Mouse (Mus musculus) layer of hippocampus, postnatal 25 days (tissue): ENCODE results near the gene Wdr62. TPM values are rescaled to one million over a fixed set of nuclear protein-coding genes. Genes with fewer than 3 reads are reported as not detected.

Experiments used
- DNase-seq, 2 experiments: peaks; one replicate each; pipeline ENCODE4 v3.0.0; 2022; ENCODE audit warnings: mixed read lengths in 2 of 2, low spot score in 1 of 2; ENCODE audit errors: extremely low spot score in 1 of 2
- total RNA-seq, 2 experiments: library from RNA; stranded (reverse); gene quantifications; 2 replicates each; pipeline ENCODE4 v1.2.3; 2021

The Wdr62 gene
- total RNA-seq, 2 experiments from 2014 or later: 1.4 to 1.7 TPM

- DNase-seq: peak; percentile 77 to 78
Measured at GRCm38 (mm10) chr7:30308076-30309005, 28.1 kb upstream of the Wdr62 start, which contains the start of gene Alkbh6. Gene Alkbh6 (plus strand): TSS chr7:30308717.

DNA sequence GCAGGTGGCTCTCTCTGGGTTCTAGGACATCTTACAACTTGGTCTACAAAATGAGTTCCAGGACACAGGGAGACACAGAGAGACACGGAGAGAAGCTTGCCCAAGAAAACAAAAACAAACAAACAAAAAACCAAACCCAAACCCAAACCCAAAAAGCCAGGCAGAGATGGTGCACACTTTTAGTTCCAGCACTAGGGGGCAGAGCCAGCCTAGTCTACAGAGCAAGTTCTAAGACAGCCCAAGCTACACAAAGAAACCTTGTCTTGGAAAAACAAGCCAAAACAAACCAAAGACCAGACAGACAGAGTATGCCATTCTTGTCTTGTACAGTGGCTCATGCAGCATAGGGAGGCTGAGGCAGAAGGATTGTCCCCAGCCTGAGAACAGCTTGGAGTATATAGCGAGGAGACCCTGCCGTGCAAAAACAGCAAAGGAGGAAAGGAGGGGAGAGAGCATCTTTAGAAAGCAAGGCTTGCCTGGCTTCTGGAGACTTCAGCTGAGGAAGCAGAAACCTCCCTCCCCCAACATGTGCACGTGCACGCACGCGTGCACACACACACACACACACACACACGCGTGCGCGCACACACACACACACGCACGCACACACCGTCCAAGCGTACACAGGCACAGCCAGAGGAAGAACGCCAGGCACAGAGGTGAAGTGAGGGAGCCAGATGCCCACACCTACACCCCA is 26.0 kb upstream of the Wdr62 start:
- DNase-seq: no peak

GRCm38 (mm10) chr7:30300914-30301313 is 20.7 kb upstream of the Wdr62 start:
- peak in 1 of 2 experiments; percentile 58 for DNase-seq

DNA sequence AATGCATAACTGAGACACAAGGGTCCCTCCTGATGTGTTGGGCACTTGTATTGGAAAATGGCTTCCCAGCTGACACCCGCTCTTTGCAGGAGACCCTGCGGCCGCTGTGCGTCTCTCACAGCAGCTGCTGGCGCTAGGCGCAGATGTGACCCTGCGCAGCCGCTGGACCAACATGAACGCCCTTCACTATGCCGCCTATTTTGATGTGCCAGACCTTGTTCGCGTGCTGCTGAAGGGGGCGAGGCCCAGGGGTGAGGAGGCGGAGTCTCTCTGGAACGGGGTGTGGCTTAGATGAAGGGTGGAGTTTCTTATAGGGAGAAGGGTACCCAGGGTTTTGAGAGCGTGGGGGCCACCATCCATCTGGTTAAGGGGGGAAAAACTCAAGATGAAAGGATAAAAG is 17.0 kb upstream of the Wdr62 start:
- DNase-seq: no peak

DNA sequence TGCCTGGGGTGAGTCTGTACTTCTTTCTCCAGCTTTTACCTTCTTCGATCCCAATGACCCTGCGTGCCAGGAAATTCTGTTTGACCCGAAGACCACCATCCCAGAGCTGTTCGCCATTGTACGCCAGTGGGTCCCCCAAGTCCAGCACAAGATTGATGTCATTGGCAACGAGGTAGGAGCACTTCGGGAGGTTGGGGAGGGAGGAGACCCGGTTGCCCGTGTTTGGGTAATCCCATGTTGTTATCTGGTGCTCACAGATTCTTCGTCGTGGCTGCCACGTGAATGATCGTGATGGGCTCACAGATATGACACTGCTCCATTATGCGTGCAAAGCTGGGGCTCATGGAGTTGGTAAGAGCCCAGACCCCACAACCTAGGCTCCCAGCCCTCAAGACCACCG is 16.6 kb upstream of the Wdr62 start:
- no peak for DNase-seq

DNA sequence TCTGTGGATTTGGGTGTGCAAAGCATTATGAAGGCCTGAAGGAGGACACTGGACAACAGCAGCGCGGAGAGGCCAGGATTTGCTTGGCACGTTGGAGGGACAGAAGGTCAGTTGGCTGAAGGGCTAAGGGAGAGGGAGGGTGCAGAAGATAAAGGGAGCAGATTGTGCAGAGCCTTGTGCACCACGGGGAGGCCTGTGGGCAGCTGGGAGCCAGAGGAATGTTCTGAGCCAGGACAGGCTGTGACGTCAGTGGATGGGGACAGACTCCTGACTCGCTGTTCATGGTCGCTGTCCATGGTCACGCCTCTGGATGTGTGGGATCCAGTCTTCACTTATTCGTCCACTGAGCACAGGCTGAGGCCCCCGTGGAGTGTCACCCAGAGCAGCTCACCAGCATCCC is 14.9 kb upstream of the Wdr62 start:
- DNase-seq: no peak

- DNase-seq: no peak
Measured at GRCm38 (mm10) chr7:30294296-30294695, 14.1 kb upstream of the Wdr62 start.

- DNase-seq: no peak
Measured at GRCm38 (mm10) chr7:30293795-30294194, 13.6 kb upstream of the Wdr62 start.

- peak; percentile 89 to 93 for DNase-seq
Measured at GRCm38 (mm10) chr7:30291215-30292131, 11.3 kb upstream of the Wdr62 start, which contains the start of gene Clip3. Gene Clip3 (plus strand): TSS chr7:30291728.

DNA sequence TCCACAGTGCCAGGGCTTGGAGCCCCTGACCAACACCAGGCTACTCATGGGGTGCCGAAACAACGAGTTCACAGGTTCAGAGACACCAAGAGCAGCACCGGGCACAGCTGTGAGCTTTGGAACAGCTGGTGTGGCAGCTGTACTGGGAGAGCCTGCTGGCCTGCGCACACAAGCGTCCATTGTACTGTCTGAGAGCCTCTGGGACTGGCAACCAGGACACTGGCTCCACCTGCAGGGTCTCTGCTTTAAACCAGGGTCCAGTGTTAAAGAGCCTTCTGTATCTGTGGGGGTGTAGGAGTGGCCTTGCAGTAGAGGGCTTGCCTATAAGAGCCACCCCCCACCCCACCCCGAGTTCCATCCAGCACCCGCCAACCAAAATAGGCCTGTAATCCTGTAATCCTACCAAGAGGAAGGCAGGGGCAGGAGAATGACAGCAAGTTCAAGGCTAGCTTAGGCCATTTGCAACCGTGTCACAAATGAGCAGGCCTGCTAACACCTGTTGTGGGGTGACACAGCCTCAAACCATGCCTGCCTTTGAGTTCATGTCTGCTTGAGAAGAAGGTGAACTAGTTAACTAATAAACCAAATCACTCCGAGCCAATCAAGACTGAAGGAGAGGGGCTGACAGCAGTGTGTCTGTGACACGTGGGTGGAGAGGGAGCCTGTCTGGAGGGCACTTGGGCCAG is 9.6 kb upstream of the Wdr62 start:
- DNase-seq: no peak

- no peak for DNase-seq
Measured at GRCm38 (mm10) chr7:30289071-30289713, 9.0 kb upstream of the Wdr62 start.

DNA sequence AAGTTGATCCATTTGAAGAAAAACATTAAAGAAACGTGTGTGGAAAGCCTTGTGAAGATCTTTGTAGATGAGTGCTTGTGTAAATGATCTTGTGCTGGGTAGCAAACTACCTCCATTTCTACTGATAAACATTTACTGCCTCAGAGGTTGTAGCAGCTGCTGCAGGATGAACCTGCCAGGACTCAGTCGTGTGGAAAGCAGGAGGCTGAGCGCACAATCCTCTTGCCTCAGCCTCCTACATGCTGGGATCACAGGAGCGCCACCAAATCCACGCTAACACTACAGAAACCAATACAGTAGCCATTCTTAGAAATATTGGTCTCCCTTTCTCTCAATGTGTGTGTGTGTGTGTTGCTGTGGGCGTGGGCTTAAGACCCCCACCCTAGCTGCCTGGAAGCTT is 7.8 kb upstream of the Wdr62 start:
- no peak for DNase-seq

DNA sequence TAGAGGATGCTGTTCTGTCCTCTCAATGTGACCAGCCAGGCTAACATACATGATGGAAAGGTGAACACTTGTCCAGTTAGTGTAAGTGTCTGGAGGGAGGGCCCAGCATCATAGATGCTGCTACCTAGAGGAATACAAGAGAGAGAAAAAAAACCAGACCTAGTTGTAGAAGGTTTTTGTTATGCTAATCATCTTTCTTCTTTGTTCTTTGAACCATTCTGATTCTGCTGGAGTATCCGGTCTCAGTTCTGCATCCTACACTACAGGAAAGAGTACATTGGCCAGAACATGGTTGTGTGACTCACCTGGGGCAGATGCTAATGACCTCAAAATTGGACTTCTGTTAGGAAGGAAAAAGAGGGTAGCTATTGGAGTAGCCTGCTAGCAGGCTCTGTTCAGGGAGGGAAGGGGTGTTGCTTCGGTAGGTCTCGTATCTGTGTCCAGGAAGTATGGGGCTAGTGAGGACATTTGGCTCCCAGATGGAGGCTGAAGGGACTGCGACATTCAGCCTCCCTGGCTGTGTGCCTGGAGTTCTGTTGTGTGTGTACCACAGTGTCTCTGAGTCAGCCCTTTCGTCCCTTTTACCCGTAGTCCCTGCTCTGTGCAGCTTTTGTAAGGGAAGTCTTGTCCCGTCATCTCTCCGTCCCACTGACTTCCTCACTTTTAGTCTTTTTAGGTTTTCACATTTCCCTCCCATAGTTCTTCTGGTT is 6.6 kb upstream of the Wdr62 start:
- DNase-seq: no peak

DNA sequence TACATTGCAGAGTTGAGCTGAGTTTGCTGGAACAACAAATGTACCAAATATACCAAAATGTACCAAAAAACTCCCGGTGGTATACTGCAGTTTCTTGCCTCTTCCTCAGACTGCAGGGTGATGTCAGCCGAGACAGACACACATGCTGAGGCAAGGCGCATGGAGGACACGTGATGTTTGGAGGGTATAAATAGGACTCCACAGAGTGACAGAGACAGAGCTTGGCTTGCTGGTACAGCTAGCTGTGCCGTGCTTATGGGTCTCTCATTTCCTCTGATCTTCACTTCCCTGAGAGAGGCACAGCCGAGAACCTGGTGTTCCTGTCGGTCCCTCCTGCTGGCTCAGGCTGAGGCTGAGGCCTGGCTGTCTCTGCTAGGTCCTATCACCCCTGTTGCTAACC is 2.5 kb upstream of the Wdr62 start:
- DNase-seq: no peak

DNA sequence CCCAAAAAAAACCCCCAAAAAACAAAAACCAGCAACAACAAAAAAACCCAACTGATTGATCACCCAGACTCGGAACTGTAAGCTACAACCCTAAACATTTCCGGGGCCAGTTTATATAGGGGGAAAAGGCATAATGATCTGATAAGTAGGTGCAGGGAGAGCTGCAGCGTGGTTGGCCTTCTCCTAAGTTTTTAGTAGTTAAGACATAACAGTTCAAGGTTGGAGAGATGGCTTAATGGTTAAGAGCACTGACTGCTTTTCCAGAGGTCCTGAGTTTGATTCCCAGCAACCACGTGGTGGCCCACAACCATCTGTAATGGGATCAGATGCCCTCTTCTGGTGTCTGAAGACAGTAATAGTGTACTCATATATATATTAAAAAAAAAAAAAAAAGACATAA is 1.3 kb upstream of the Wdr62 start:
- no peak for DNase-seq

- DNase-seq: peak; percentile 70
Measured at GRCm38 (mm10) chr7:30280670-30281138, 485 bp upstream of the Wdr62 start.

DNA sequence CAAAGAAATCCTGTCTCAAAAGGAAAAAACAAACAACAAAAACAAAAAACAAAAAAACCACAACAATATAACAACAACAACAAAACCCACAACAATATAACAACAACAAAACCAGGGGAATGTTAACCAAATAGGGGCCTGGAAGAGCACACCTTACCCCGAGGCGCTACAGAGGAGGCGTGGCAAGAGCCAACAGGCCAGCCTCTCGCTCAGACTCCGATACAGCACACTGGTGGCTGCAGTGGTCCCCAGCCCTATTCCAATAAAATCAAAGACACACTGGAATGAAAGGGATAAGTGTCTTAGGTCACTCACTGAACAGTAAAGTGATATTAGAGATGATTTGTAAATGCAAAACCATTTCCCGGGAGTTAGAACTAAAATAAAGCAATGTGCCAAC is 683 bp downstream of the Wdr62 start:
- no peak for DNase-seq

DNA sequence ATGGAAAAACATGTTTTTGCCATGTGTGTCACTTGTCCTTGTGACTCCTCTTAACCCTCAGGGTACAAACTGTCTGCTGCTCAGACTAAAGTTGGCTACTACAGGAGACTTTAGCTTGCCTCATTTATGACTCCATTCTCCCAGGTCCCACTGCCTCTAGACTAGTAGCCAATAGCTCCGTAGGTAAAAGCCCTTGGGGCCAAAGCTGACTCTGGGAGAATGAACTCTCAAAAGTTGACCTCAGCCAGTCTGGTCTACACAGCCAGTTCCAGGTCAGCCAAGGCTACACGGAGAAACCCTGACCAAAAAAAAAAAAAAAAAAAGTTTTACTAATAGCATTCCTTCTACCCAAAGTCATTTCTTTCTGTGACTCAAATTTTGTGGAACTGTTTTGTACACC is 1.3 kb downstream of the Wdr62 start:
- DNase-seq: no peak

DNA sequence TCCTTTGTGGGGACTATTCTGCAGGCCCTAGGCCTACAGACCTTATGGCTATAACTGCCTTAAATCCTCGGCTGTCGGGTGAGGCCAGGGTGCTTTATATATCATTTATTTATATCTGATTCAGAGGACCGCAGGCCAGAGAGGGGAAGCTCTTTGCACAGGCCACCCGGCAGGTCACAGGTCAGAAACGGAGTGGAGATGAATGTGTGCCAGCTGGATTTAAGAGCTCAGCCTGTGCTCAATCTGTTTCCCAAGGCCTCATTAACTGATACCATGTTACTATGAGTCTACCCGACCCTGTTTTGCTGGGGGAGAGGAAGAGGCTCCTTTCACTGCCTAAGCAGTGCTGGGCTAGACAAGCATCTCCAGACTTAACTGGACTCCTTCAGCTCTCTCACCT is 5.8 kb downstream of the Wdr62 start:
- DNase-seq: no peak
